Mouse (Mus musculus) small intestine, adult 10 weeks (tissue): ENCODE data around the gene Imp4. TPM values are rescaled to one million over a fixed set of nuclear protein-coding genes. Genes with fewer than 3 reads are reported as not detected.

ENCODE experiments used
- polyA plus RNA-seq: library from polyadenylated mRNA; stranded (reverse); fragments of 350-450 nt; fragmentation: Illumina TruSeq; extraction: RNeasy Lipid Tissue Mini Kit (QIAGEN cat#74804); gene quantifications from one replicate; pipeline ENCODE4 v1.2.3, GENCODE M21; 2014; ENCODE audit warnings: low replicate concordance

The Imp4 gene
- 8.5 TPM for polyA plus RNA-seq

GRCm38 (mm10) chr1:34439215-34439960 lies at the start of gene Imp4, which contains the start of gene Ccdc115:
TSS of gene Imp4 (plus strand) at chr1:34439851.
TSS of gene Ccdc115 (minus strand) at chr1:34439672.

GRCm38 (mm10) chr1:34459284-34460060 lies 19.8 kb downstream of the Imp4 start, which contains the start of gene Ptpn18:
TSS of gene Ptpn18 (plus strand) at chr1:34459762.

Other genes with a start within 250 kb of the Imp4 start
- 13.8 TPM for gene Ccdc115, start 179 bp upstream of the Imp4 start, polyA plus RNA-seq
- 6.2 TPM for gene Ptpn18, start 19.9 kb downstream of the Imp4 start, polyA plus RNA-seq
- gene Prss39, start 58.6 kb downstream of the Imp4 start, polyA plus RNA-seq, result not detected
- not detected for gene Cfc1, start 95.8 kb downstream of the Imp4 start, polyA plus RNA-seq
- not detected for gene Prss40, start 121.1 kb downstream of the Imp4 start, polyA plus RNA-seq
- gene Amer3, start 139.8 kb downstream of the Imp4 start, polyA plus RNA-seq, result not detected